Mouse (Mus musculus) urinary bladder, postnatal 10 days (tissue): Measurements from ENCODE around the gene Gm7735.
"Not testable (repeated sequence)": the region's sequence is repeated elsewhere in the genome, so short reads cannot be mapped to it uniquely, and the experiment has no call there.

ENCODE experiments used
- DNase-seq: peaks from one replicate; pipeline ENCODE4 v3.0.0; 2022; ENCODE audit warnings: low spot score

Gene Gm7735

GRCm38 (mm10) chr16:89169190-89169589 is at the start of gene Gm7735:
Gene Gm7735, plus strand, starts transcription at chr16:89169490.
- DNase-seq, result not testable (repeated sequence)

GRCm38 (mm10) chr16:89140551-89140950 is 28.7 kb upstream of the Gm7735 start, which contains the start of gene Gm6358:
Gene Gm6358, plus strand, starts transcription at chr16:89140851.
- no peak for DNase-seq

- no peak for DNase-seq
Measured at GRCm38 (mm10) chr16:89150786-89151185, 18.5 kb upstream of the Gm7735 start, which contains the start of gene Gm10061. Gene Gm10061, plus strand, starts transcription at chr16:89151086.

- no peak for DNase-seq
Measured at GRCm38 (mm10) chr16:89157652-89158051, 11.6 kb upstream of the Gm7735 start, which contains the start of gene Gm9789. Gene Gm9789, plus strand, starts transcription at chr16:89157952.

GRCm38 (mm10) chr16:89174435-89174834 is 5.1 kb downstream of the Gm7735 start, which contains the start of gene 1110057P08Rik:
Gene 1110057P08Rik, plus strand, starts transcription at chr16:89174735.
- no peak for DNase-seq

- DNase-seq, result no peak
Measured at GRCm38 (mm10) chr16:89188621-89189020, 19.3 kb downstream of the Gm7735 start.

GRCm38 (mm10) chr16:89205561-89205960 is 36.3 kb downstream of the Gm7735 start, which contains the start of gene Krtap20-2:
Gene Krtap20-2, plus strand, starts transcription at chr16:89205861.
- DNase-seq, result no peak
